Mouse (Mus musculus) left cerebral cortex, adult 8-10 months (tissue): Measurements from ENCODE around the gene Hnrnph2. TPM values are rescaled to one million over a fixed set of nuclear protein-coding genes. Genes with fewer than 3 reads are reported as not detected.

Experiments used
- DNase-seq, 2 experiments: peaks; one replicate each; pipeline ENCODE4 v3.0.0; 2022; ENCODE audit warnings: low spot score in 2 of 2
- total RNA-seq, 4 experiments: library from RNA; stranded (reverse); gene quantifications; 2 replicates each; pipeline ENCODE4 v1.2.4; 2022

Gene Hnrnph2
- 100 to 1,000 TPM; 157 to 169 (median 162) TPM for total RNA-seq

GRCm38 (mm10) chrX:134600659-134601379, at the start of gene Hnrnph2, which contains the start of gene Gla:
Hnrnph2 (plus strand) TSS chrX:134601179.
Gla (minus strand) TSS chrX:134601125.
- DNase-seq: peak; percentile 78 to 94

GRCm38 (mm10) chrX:134553326-134553725, 47.7 kb upstream of the Hnrnph2 start:
- no peak for DNase-seq

- no peak for DNase-seq
These were observed 46.6 kb upstream of the Hnrnph2 start for GRCm38 (mm10) chrX:134554425-134554824.

DNA sequence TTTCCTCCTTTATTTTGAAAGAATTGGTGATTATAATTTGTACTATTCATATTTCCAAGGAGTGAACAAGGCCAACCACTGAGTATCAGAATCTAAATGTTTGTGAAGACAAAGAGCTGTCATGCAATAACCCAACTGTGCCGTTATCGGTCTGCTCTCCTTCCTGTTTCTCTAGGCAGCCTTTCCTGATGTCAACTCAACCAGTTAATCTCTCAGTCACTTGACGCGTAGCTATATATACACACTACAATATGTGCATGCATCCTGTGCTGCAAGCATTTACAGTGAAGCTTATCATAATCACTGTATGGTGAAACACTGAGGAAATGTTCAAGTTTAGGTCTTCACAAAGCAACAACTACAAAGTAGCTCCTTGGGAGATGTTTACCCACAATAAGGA, 36.7 kb upstream of the Hnrnph2 start:
- no peak for DNase-seq

GRCm38 (mm10) chrX:134566536-134567222, 34.3 kb upstream of the Hnrnph2 start:
- DNase-seq: no peak

DNA sequence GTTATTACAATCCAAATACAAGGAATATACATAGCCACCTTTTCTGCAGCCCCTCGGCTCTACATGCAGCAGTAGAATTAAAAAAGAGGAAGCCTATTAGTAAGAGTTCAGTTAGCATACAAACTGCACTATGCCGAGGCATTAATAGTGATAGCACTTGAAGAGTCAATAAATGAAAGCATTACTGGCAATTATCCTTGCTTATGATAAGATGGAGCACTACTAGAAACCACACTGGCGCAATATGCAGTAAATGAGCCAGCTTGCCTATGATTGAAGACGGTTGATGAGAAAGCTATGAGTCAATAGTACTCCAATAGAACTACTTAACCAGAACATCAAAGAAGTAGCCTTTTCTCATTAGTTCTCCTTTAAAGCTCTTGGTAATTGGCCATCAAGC, 23.1 kb upstream of the Hnrnph2 start:
- no peak for DNase-seq

DNA sequence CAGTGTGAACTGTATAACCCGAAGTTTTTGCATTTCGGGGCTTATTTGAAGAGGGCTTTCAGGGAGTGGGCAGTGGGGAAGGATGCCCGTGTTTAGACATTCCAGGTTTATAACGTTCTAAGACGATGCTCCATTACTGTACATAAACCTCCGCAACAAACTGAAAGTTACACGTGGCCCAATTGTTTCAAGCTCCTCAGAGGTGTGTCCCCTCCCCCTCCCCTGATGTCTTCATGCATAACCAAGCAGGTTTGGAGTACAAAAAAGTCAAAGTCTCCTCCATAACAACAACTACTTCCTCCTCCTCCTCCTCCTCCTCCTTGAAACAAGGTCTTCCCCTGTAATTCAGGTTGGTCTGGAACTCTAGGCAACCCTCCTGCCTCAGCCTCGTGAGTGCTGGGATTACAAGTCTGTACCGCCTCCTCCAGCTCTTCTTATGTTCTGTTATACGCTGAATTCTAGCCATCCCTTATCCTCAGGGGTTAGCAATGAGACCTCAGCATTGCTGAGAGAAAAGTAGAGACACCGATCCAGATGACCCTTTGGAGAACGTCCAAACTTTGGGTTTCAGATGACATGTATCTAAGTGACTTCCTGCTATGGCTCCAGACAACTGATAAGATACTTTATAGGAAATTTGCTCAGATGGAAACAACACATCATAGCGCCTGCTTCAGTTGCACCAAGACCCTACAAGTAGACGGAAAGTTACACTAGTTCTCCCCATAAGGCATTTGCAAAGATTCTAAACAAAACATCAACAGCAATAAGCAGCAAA, 20.3 kb upstream of the Hnrnph2 start:
- DNase-seq: no peak

DNA sequence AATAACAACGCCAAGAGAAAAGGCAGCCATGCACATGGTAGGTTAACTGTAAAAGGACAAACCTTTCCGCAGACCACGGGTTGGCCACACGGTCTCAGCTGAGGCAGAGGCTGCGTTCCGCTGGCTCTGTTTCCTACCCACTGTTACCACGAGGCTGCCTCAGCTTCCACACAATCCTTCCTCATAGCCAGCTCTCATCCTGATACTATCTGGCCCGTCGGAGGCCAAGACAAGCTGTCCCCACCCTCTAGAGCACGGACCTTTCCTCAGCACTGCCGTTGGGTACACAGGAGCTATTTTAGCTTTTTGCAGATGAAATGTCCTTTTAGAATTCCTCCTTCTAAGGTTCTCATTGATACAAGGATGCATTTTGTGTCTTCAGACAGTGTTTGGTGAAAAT, 18.7 kb upstream of the Hnrnph2 start:
- no peak for DNase-seq

GRCm38 (mm10) chrX:134582888-134583669, 17.9 kb upstream of the Hnrnph2 start, which contains the start of gene Btk:
Btk (minus strand) TSS chrX:134583570.
- no peak for DNase-seq

DNA sequence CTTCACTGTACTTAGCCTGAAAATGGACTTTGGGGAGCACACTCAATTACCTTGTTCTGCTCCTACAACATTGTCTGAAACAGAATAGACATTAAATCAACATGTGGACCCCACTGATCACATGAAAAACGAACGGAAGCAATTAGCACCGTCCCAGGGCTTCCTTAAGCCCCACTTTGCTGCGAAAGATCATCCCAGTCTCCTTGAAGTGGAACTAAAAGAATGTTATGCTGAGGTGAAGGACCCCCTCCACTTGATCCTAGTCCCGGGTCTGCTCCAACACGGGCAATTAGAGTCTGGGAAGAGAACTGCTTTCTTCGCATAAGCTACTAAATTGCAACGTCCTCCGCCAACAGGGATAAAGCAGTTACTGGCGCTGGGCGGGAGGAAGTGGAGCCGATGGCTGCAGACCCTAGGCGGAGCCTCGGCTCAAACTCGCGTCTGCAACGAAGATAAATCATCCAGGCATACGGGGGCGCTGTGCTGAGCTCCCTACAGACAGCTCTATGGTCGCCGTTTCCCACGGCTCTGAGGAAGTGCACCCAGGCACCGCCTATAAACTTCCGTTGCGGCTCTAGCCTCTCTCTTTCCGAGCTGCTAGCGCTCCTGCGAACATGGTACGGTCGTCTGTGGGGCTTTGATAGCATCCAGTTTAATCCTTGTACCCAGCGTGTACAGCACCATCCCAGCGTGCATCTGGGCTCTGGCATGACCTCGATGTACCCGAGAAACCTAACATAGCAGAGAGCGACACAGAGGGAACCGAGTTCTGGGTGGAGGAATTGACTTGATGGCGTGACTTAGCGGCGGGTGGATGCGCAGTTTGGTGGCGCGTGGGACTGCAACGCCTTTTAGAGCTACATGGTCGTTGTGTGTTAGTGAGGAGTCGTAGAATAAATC, 15.6 kb upstream of the Hnrnph2 start, which contains the start of gene Rpl36a:
TSS of gene Rpl36a (plus strand) at position 552 of the 900 bp plus-strand sequence.
- DNase-seq: peak; percentile 72 to 88

GRCm38 (mm10) chrX:134586447-134586846, 14.5 kb upstream of the Hnrnph2 start:
- no peak for DNase-seq

DNA sequence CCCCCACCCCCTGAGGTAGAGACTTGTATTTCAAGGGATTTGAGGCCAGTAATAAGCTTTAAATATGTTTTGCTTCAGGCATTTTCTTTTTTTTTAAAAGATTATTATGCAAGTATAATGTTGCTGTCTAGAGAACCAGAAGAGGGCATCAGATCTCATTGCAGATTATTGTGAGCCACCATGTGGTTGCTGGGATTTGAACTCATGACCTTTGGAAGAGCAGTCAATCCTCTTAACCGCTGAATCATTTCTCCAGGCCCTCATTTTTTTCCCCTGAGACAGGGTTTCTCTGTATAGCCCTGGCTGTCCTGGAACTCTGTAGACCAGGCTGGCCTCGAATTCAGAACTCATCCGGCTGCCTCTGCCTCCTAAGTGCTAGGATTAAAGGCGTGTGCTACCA, 12.7 kb upstream of the Hnrnph2 start:
- DNase-seq: no peak

DNA sequence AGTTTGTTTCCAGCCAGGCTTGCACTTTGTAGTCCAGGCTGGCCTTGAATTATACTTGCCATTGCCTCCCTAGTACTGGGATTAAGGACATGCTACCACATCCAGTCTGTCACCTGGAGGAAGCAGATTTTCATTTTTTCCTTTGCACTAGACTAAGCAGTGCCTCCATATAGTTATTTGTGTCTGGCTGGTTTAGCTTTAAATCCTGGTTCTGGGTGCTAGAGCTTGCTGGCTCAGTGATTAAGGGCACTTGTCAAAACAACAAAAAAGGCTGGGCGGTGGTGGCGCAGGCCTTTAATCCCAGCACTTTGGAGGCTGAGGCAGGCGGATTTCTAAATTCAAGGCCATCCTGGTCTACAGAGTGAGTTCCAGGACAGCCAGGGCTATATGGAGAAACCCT, 12.0 kb upstream of the Hnrnph2 start:
- DNase-seq: no peak

GRCm38 (mm10) chrX:134589836-134590235, 11.1 kb upstream of the Hnrnph2 start:
- DNase-seq: no peak

DNA sequence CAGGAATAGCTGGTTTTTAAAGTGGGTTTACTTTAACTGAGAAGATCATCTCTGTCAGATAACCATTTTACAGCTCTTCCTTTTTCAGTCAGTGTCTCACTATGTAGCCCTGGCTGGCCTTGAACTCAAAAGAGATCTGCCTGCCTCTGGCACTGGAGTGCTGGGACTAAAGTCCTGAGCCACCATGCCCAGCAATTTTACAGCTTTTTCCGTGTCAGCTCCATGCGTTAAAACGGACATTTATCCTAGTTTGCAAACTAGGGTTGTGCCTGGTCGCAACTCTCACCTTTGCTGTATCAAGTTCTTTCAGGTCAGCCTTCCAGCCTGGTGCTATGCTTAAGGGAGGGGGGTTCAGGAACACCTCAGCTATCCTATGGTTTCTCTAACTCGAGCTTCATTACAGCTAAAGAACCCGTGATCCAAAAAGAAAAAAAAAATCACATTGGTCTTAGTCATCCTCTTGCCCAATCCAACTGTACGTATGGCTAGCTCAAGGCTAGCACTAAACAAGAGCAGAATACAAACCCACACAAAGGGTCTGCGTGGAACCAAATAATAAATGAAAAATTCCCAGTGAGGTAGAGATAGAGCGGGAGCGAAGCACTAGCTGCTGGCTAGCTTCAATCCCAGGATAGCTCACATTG, 935 bp upstream of the Hnrnph2 start:
- no peak for DNase-seq

- no peak for DNase-seq
These were observed 571 bp downstream of the Hnrnph2 start for GRCm38 (mm10) chrX:134601380-134602120.

- DNase-seq: no peak
These were observed 8.5 kb downstream of the Hnrnph2 start for GRCm38 (mm10) chrX:134609472-134609871.

DNA sequence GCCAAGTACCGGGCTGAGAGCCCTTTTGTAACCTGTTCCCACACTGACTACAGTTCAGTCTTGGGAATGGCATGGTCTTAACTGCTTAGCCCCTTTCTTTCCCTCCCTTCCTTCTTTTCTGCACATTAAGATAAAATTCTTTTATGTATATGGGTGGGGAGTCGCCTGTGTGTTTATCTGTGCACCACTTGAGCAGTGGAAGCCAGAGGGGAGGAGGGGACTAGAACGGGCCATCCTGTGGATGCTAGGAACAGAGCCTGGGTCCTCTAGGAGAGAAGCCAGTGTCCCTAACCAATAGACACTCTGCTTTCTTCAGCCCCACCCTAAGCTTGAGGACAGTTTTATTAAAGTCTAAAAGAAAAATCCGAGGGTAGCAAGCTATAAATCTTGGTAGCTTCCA, 10.0 kb downstream of the Hnrnph2 start:
- DNase-seq: no peak
